Mouse (Mus musculus) embryonic facial prominence, embryonic 13.5 days (tissue): ENCODE measurements around the gene Tmem262. TPM values are rescaled to one million over a fixed set of nuclear protein-coding genes. Genes with fewer than 3 reads are reported as not detected.
"Not testable (repeated sequence)": the region's sequence is repeated elsewhere in the genome, so short reads cannot be mapped to it uniquely, and the experiment has no call there.

Experiments used
- ATAC-seq: fragments of 200-750 bp; cut with Nextera tagmentation; 2 replicates; pipeline ENCODE4 v1.8.0; 2017; ENCODE audit warnings: low read depth; ENCODE audit not compliant: insufficient number of reproducible peaks, insufficient read depth, low FRiP score, low TSS enrichment
- H3K27ac ChIP-seq: fragments of 300-500 bp; sonication (generic); 2 replicates; pipeline ENCODE4 v1.5.1; 2015; ENCODE audit warnings: moderate library complexity, mild to moderate bottlenecking, inconsistent platforms
- H3K27me3 ChIP-seq: fragments of 300-500 bp; sonication (generic); 2 replicates; pipeline ENCODE4 v1.6.1; 2015; ENCODE audit warnings: mild to moderate bottlenecking, inconsistent platforms
- H3K36me3 ChIP-seq: fragments of 300-500 bp; sonication (generic); 2 replicates; pipeline ENCODE4 v1.6.1; 2015; ENCODE audit warnings: mild to moderate bottlenecking, inconsistent platforms
- H3K4me1 ChIP-seq: fragments of 300-500 bp; sonication (generic); 2 replicates; pipeline ENCODE4 v1.6.1; 2015; ENCODE audit warnings: inconsistent platforms
- H3K4me2 ChIP-seq: fragments of 300-500 bp; sonication (generic); 2 replicates; pipeline ENCODE4 v1.6.1; 2015; ENCODE audit warnings: moderate library complexity, mild to moderate bottlenecking, inconsistent platforms
- H3K4me3 ChIP-seq: fragments of 300-500 bp; sonication (generic); 2 replicates; pipeline ENCODE4 v1.5.1; 2015; ENCODE audit warnings: mild to moderate bottlenecking, inconsistent platforms
- H3K9ac ChIP-seq: fragments of 300-500 bp; sonication (generic); 2 replicates; pipeline ENCODE4 v1.6.1; 2015; ENCODE audit warnings: mild to moderate bottlenecking, inconsistent platforms
- H3K9me3 ChIP-seq: fragments of 300-500 bp; sonication (generic); 2 replicates; pipeline ENCODE4 v1.6.1; 2016; ENCODE audit warnings: inconsistent platforms
- whole genome bisulfite sequencing: fragments of 180-500 bp; shearing (Covaris S2); methylation state at CpG from one replicate; pipeline ENCODE4 v1.1.7; 2015; ENCODE audit warnings: mixed read lengths; 5-methylcytosine and 5-hydroxymethylcytosine counted together
- polyA plus RNA-seq: library from polyadenylated mRNA; unstranded; fragments of >200 nt; fragmentation: Nextera tagmentation; extraction: Ambion mirVana; gene quantifications from 2 replicates; pipeline ENCODE4 v1.2.1, GENCODE M21; 2015

The Tmem262 gene
- not detected in 2 replicates for polyA plus RNA-seq

DNA sequence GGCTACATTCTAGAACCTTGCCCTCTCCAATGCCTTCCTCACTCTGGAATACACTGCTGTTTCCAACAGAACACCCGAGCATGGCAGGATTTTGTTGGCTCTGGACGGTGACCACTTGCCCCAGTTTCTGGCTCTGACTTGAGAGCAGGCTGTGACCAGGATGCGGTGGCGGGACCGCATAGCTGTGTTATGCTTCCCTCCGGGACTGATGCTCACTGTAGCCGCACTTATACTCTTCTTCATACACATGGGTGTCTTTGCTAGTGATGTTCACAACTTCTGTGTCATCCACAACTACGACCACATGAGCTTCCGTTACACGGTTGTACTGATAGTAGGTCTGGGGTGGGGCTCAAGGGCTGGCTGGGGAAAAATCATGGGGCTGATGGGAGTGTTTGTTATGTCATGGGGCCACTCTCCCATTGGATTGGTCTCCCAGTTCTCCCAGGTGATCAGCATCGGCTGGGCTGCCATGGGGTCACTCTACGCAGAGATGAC, at the start of gene Tmem262:
Gene Tmem262, plus strand, starts transcription at position 51 of the 498 bp plus-strand sequence.
- peaks cover 28% of the 10 kb centered on the region for H3K4me1 ChIP-seq
- no peak within 1 kb of the TSS for H3K4me2 ChIP-seq
- no peak for ATAC-seq
- no peak within 1 kb of the TSS for H3K9ac ChIP-seq
- no peaks in the 10 kb centered on the region for H3K9me3 ChIP-seq
- H3K36me3 ChIP-seq, result peaks cover 38% of the 10 kb centered on the region
- H3K4me3 ChIP-seq, result no peak within 1 kb of the TSS
- no peak within 1 kb of the TSS for H3K27ac ChIP-seq
- no peaks in the 10 kb centered on the region for H3K27me3 ChIP-seq
- WGBS, result 92% methylated on average over 12 of the region's 12 CpGs

- H3K36me3 ChIP-seq, result no peaks in the 10 kb centered on the region
- no peaks in the 10 kb centered on the region for H3K9me3 ChIP-seq
- no peak overlapping the region for H3K4me2 ChIP-seq
- no peak overlapping the region for H3K9ac ChIP-seq
- H3K27me3 ChIP-seq, result no peaks in the 10 kb centered on the region
- no peaks in the 10 kb centered on the region for H3K4me1 ChIP-seq
- no peak overlapping the region for H3K27ac ChIP-seq
- no peak overlapping the region for H3K4me3 ChIP-seq
- 76% methylated on average over 14 of the region's 14 CpGs for WGBS
- no peak for ATAC-seq
Observed at GRCm38 (mm10) chr19:6030520-6031280, 49.1 kb upstream of the Tmem262 start.

- Histone ChIP-seq H3K9ac (0 out of 2 replicates have a peak overlapping the region, but pooled peaks have one; percentile 6), H3K27me3 (no peaks in the 10 kb centered on the region), H3K9me3 (no peaks in the 10 kb centered on the region), H3K4me2 (no peak overlapping the region), H3K4me3 (no peak overlapping the region), H3K27ac (0 out of 2 replicates have a peak overlapping the region, but pooled peaks have one; percentile 11), H3K36me3 (no peaks in the 10 kb centered on the region), H3K4me1 (no peaks in the 10 kb centered on the region)
- 50% methylated on average over 9 of the region's 9 CpGs for WGBS
- ATAC-seq, result no peak
Observed at GRCm38 (mm10) chr19:6035966-6036585, 43.8 kb upstream of the Tmem262 start.

- no peaks in the 10 kb centered on the region for H3K9me3 ChIP-seq
- no peak overlapping the region for H3K4me2 ChIP-seq
- no peaks in the 10 kb centered on the region for H3K36me3 ChIP-seq
- no peaks in the 10 kb centered on the region for H3K4me1 ChIP-seq
- H3K4me3 ChIP-seq, result no peak overlapping the region
- no peak overlapping the region for H3K27ac ChIP-seq
- H3K9ac ChIP-seq, result no peak overlapping the region
- no peak for ATAC-seq
- H3K27me3 ChIP-seq, result no peaks in the 10 kb centered on the region
Observed at GRCm38 (mm10) chr19:6037695-6038094, 42.1 kb upstream of the Tmem262 start.

DNA sequence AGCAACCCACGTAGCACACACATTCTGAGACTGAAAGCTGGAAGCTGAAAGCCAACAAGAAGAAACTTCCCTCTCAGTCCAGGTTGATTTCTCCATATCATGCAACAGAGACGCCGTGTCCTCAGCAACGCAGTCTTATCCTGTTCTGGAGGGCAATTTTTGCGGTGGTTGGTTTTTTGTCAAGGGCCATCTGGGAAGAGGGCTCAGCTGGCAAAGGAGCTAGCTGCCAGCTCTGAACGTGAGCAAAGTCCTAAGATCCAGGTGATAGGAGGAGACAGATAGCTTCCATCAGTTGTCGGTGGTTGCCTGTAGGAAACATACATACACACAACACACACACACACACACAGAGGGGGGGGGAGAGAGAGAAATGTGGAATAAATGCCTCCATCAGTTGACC, 41.5 kb upstream of the Tmem262 start:
- Histone ChIP-seq H3K4me3 (no peak overlapping the region), H3K27ac (no peak overlapping the region), H3K4me1 (no peaks in the 10 kb centered on the region), H3K9me3 (no peaks in the 10 kb centered on the region), H3K27me3 (no peaks in the 10 kb centered on the region), H3K36me3 (no peaks in the 10 kb centered on the region), H3K4me2 (no peak overlapping the region), H3K9ac (no peak overlapping the region)
- WGBS, result 79% methylated on average over 7 of the region's 7 CpGs
- no peak for ATAC-seq

- H3K27me3 ChIP-seq, result no peaks in the 10 kb centered on the region
- H3K36me3 ChIP-seq, result no peaks in the 10 kb centered on the region
- no peak overlapping the region for H3K27ac ChIP-seq
- no peak for ATAC-seq
- H3K4me2 ChIP-seq, result no peak overlapping the region
- H3K9ac ChIP-seq, result no peak overlapping the region
- H3K4me1 ChIP-seq, result peaks cover under 1% of the 10 kb centered on the region
- no peaks in the 10 kb centered on the region for H3K9me3 ChIP-seq
- H3K4me3 ChIP-seq, result no peak overlapping the region
Observed at GRCm38 (mm10) chr19:6040002-6040401, 39.8 kb upstream of the Tmem262 start.

DNA sequence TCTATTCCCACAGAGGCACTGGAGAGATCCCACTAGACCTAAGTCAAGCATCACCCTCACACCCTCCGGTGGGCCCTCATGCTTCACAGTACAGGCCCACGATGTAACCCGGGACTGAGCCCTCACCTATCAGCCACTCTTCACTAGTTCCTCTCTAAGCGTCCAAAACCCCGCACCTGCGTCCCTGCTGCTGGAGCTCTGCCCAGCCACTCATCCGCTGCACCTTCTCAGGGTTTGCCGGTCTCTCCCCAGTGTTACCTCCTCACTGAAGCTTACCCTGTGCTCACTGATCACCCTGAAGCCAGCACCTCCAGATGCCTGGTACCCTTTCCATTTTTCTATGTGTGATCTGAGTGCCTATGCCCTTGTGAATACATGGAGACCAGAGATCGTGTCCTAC, 37.5 kb upstream of the Tmem262 start:
- Histone ChIP-seq H3K9me3 (no peaks in the 10 kb centered on the region), H3K27ac (no peak overlapping the region), H3K36me3 (no peaks in the 10 kb centered on the region), H3K4me1 (peaks cover 10% of the 10 kb centered on the region), H3K4me3 (no peak overlapping the region), H3K9ac (no peak overlapping the region), H3K4me2 (no peak overlapping the region), H3K27me3 (no peaks in the 10 kb centered on the region)
- WGBS, result 81% methylated on average over 9 of the region's 9 CpGs
- no peak for ATAC-seq

DNA sequence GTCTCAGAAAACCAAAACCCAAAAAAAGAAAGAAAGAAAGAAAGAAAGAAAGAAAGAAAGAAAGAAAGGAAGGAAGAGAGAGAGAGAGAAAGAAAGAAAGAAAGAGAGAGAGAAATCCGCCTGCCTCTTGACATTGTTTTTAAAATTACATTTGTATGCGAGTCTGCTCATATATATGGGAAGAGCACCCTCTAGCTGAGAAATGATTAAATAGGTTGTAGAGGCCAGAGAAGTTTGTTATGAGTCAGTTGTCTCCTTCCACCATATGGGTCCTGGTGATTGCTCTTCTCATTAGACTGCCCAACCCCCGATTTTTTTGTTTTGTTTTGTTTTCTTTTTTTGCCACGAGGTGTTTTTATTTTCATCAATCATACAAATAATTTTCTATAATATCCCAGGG, 35.7 kb upstream of the Tmem262 start:
- not testable (repeated sequence) for H3K9me3 ChIP-seq, H3K27me3 ChIP-seq, H3K4me2 ChIP-seq, H3K9ac ChIP-seq, ATAC-seq, H3K27ac ChIP-seq, H3K4me3 ChIP-seq
- peaks cover 27% of the 10 kb centered on the region for H3K4me1 ChIP-seq
- WGBS, result 59% methylated on average over 4 of the region's 4 CpGs
- peaks cover 12% of the 10 kb centered on the region for H3K36me3 ChIP-seq

DNA sequence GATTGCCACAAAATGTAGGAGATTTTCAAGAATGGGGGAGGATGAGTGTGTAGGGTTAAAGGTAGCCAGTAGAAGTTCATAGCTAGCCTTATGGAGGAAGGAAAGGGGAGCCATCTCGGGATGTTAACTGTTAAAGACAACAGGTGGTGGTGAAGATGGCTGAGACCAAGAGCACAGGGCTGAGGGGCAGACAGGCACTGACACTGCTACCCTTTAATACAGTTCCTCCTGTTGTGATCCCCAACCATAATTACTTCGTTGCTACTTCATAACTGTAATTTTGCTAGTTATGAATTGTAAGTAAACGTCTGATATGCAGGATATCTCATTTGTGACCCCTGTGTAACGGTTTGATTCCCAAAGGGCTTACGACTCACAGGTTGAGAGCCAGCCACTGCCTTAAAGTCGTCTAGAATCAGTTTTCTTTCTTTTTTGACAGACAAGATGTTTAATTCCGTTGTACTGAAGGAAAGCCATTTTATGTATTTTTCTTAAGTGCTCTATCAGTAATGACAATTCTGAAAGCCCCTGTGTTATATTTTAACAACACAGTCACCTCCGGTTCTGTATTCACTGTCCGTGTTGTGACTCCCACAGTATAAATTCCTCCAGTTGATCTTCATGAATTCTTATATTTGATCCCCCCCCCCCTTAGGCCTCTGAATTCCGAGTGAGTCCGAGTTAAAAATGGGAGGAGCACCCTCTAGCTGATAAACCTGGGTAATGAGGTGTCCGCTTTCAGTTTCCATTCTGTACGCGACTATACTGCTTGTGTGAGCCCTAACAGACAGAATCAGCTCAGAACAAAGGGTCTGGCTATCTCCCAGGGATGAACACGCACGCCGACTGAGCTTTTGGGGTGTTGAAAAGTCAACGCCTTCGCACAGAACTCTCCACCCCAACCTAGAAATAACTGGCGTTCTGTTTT, 34.2 kb upstream of the Tmem262 start:
- Histone ChIP-seq H3K9ac (peak overlapping the region; percentile 89), H3K27me3 (no peaks in the 10 kb centered on the region), H3K4me2 (peak overlapping the region; percentile 94), H3K36me3 (peaks cover 27% of the 10 kb centered on the region), H3K4me1 (peaks cover 27% of the 10 kb centered on the region), H3K9me3 (no peaks in the 10 kb centered on the region), H3K4me3 (peak overlapping the region; percentile 89), H3K27ac (peak overlapping the region; percentile 99)
- ATAC-seq, result peak; percentile 5; the same call in 1 of the 2 replicates
- 18% methylated on average over 20 of the region's 20 CpGs for WGBS

GRCm38 (mm10) chr19:6046294-6047153, 33.3 kb upstream of the Tmem262 start, which contains the start of gene Syvn1:
Gene Syvn1 (plus strand): TSS chr19:6046576.
- H3K4me3 ChIP-seq, result peak within 1 kb of the TSS; percentile 89
- H3K27me3 ChIP-seq, result no peaks in the 10 kb centered on the region
- ATAC-seq, result peak; percentile 85
- under 1% methylated on average over 65 of the region's 65 CpGs for WGBS
- peak within 1 kb of the TSS; percentile 94 for H3K4me2 ChIP-seq
- no peaks in the 10 kb centered on the region for H3K9me3 ChIP-seq
- H3K9ac ChIP-seq, result peak within 1 kb of the TSS; percentile 89
- H3K4me1 ChIP-seq, result peaks cover 27% of the 10 kb centered on the region
- H3K27ac ChIP-seq, result peak within 1 kb of the TSS; percentile 99
- H3K36me3 ChIP-seq, result peaks cover 36% of the 10 kb centered on the region
